In the genomic region with DNA sequence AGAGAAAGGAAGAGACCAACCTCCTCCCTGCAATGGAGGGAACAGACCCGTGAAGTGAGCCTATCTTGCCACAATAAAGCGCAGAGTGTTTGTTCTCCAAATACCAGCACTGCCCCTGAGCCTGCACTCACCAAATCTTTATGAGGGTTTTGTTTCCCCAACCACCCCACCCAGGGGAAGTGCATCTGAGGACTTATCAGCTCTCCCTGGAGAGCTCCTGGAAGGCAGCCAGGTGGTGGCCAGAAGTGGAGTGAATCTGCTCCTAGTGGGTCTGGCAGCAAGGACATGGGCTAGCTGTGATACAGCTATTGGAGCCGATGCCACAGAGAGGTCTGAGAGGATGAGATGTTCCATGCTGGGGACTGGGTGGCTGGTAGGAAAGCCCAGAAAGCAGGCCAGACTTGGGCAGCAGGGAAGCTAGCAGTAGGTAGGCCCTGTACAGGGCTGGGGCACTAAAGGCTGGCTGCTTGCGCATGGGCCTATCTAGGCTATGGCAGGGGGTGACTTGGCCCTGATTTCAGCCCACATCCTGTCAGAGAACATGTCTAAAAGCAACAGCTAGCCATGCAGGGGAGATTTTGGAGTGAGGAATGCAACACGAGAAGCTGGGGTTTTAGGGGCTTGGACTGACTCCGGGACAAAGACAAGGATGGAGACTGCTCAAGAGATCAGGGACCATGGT, we compare ENCODE assay signal across 8 mouse cellular contexts.
DNase-seq lines count a peak whose midpoint lies in the region; ATAC-seq and TF ChIP-seq lines count a peak whose summit lies in the region.
"Had no signal": no experiment of that assay in that cellular context is flagged by ENCODE, and none has a peak within 500 bp of the region (broad histone marks: within the 10 kb centered on the region; RNA-seq: fewer than 3 reads in every experiment).

No protein-coding gene starts in this region.

- TF ChIP-seq POLR2A in bone marrow, adult 2 months (IDR thresholded peaks at IDR 0.05; ENCODE audit: borderline replicate concordance, control insufficient read depth, low read depth, low read length), result no peak

- peak; percentile 58 for ATAC-seq in heart, embryonic 15.5 days (replicated peaks; ENCODE audit: insufficient number of reproducible peaks, insufficient read depth, low FRiP score, low read depth)
- no peak for ATAC-seq in stomach, embryonic 14.5 days (ENCODE audit: insufficient number of reproducible peaks, insufficient read depth, low FRiP score, low read depth)
- no peak for ATAC-seq in forebrain, embryonic 14.5 days

- WGBS in bone marrow, adult 2 months, result 34% methylated on average over 6 of the region's 6 CpGs
- WGBS in heart, embryonic 15.5 days, result 28% methylated on average over 6 of the region's 6 CpGs
- WGBS in large intestine, adult 2 months, result 34% methylated on average over 6 of the region's 6 CpGs
- 53% methylated on average over 6 of the region's 6 CpGs for WGBS in stomach, embryonic 14.5 days
- WGBS in forebrain, embryonic 14.5 days, result 68% methylated on average over 6 of the region's 6 CpGs

- 0 out of 2 replicates have a peak overlapping the region, but pooled peaks have one; percentile 5 for H3K27ac ChIP-seq in bone marrow, adult 2 months (ENCODE audit: control insufficient read depth, insufficient read depth, low read depth, low read length, poor library complexity)
- peak overlapping the region; percentile 77 for H3K27ac ChIP-seq in heart, embryonic 15.5 days
- H3K27ac ChIP-seq in stomach, embryonic 14.5 days (ENCODE audit: low read length), result peak overlapping the region; percentile 63; the same call in 1 of the 2 replicates
- H3K27ac ChIP-seq in forebrain, embryonic 14.5 days (ENCODE audit: low read depth, low read length), result no peak overlapping the region
- H3K27ac ChIP-seq: liver, embryonic 14.5 days had no signal

- peak; percentile 48 for DNase-seq in Muller cell, postnatal 12 days (ENCODE audit: inconsistent ontology term)
- DNase-seq in large intestine, adult 2 months (ENCODE audit: low read depth, low spot score), result peak; percentile 79
- no peak for DNase-seq in embryo, embryonic 10.5 days (ENCODE audit: low spot score)
- DNase-seq in forebrain, embryonic 14.5 days (ENCODE audit: low spot score), result no peak

- TF ChIP-seq CTCF in bone marrow, adult 2 months (IDR thresholded peaks at IDR 0.05; ENCODE audit: control insufficient read depth, insufficient read depth, low read length), result no peak

- H3K4me3 ChIP-seq in bone marrow, adult 2 months (replicated peaks; ENCODE audit: control insufficient read depth, low read depth, low read length), result no peak overlapping the region
- no peak overlapping the region; the same call in 1 of the 2 replicates for H3K4me3 ChIP-seq in heart, embryonic 15.5 days
- H3K4me3 ChIP-seq in stomach, embryonic 14.5 days (ENCODE audit: low read depth, low read length), result peak overlapping the region; percentile 5; the same call in 1 of the 2 replicates
- no peak overlapping the region for H3K4me3 ChIP-seq in forebrain, embryonic 14.5 days (ENCODE audit: low read depth, low read length)

- H3K27me3 ChIP-seq in heart, embryonic 15.5 days, result peaks cover 36% of the 10 kb centered on the region
- no peaks in the 10 kb centered on the region for H3K27me3 ChIP-seq in stomach, embryonic 14.5 days (ENCODE audit: control insufficient read depth, insufficient read depth, low read length)
- no peaks in the 10 kb centered on the region for H3K27me3 ChIP-seq in forebrain, embryonic 14.5 days (replicated peaks; ENCODE audit: control insufficient read depth, insufficient read depth, low read length)

- H3K4me2 ChIP-seq in heart, embryonic 15.5 days, result peak overlapping the region; percentile 25
- H3K4me2 ChIP-seq in stomach, embryonic 14.5 days (replicated peaks; ENCODE audit: low read depth, low read length), result peak overlapping the region; percentile 53
- H3K4me2 ChIP-seq in forebrain, embryonic 14.5 days (ENCODE audit: low read length), result no peak overlapping the region

- no peak overlapping the region for H3K9ac ChIP-seq in heart, embryonic 15.5 days
- H3K9ac ChIP-seq in stomach, embryonic 14.5 days (replicated peaks; ENCODE audit: low read depth, low read length), result 0 out of 2 replicates have a peak overlapping the region, but pooled peaks have one; percentile 2
- H3K9ac ChIP-seq in forebrain, embryonic 14.5 days (ENCODE audit: low read length), result no peak overlapping the region
- H3K9ac ChIP-seq: liver, embryonic 14.5 days had no signal

- no peaks in the 10 kb centered on the region for H3K9me3 ChIP-seq in heart, embryonic 15.5 days (replicated peaks)
- H3K9me3 ChIP-seq in stomach, embryonic 14.5 days (ENCODE audit: control insufficient read depth, low read depth, low read length), result no peaks in the 10 kb centered on the region
- no peaks in the 10 kb centered on the region for H3K9me3 ChIP-seq in forebrain, embryonic 14.5 days (replicated peaks; ENCODE audit: control insufficient read depth, low read length)

- no peaks in the 10 kb centered on the region for H3K36me3 ChIP-seq in heart, embryonic 15.5 days
- peaks cover 4% of the 10 kb centered on the region; the same call in 1 of the 2 replicates for H3K36me3 ChIP-seq in stomach, embryonic 14.5 days (ENCODE audit: control insufficient read depth, insufficient read depth, low read length)
- no peaks in the 10 kb centered on the region for H3K36me3 ChIP-seq in forebrain, embryonic 14.5 days (ENCODE audit: control insufficient read depth, insufficient read depth, low read length)

- no peaks in the 10 kb centered on the region for H3K4me1 ChIP-seq in bone marrow, adult 2 months (ENCODE audit: control insufficient read depth, insufficient read depth, low read length)
- H3K4me1 ChIP-seq in heart, embryonic 15.5 days (replicated peaks), result peaks cover 71% of the 10 kb centered on the region
- H3K4me1 ChIP-seq in stomach, embryonic 14.5 days (ENCODE audit: control insufficient read depth, insufficient read depth, low read length), result peaks cover 63% of the 10 kb centered on the region
- no peaks in the 10 kb centered on the region for H3K4me1 ChIP-seq in forebrain, embryonic 14.5 days (ENCODE audit: control insufficient read depth, insufficient read depth, low read length)

Comparison
In these comparisons a context has a peak if more than half of its experiments do, and no peak if none do; other contexts are left out.
1. DNase-seq: peak in Muller cell, postnatal 12 days (single experiment) and large intestine, adult 2 months (single experiment); none in embryo, embryonic 10.5 days (single experiment) and forebrain, embryonic 14.5 days (single experiment).